Mouse (Mus musculus): ENCODE measurements at regions not wholly inside any gene's neighbourhood (a gene's known extent, or its start where the extent isn't known, plus 50 kb on each side); places are given as distances from the start of the nearest gene placed in this dataset.

GRCm38 (mm10) chr2:79131743-79132517 lies 123.3 kb upstream of the Itga4 start:
- H3K9ac ChIP-seq (replicated peaks; ENCODE audit: low read length) = no peak overlapping the region
- H3K9me3 ChIP-seq (ENCODE audit: control insufficient read depth, low read length) = no peaks in the 10 kb centered on the region
- DNase-seq (no peak), ATAC-seq (ENCODE audit: low FRiP score, low TSS enrichment) (no peak)
- WGBS = 75% methylated on average over 5 of the region's 5 CpGs
- H3K27ac ChIP-seq (replicated peaks; ENCODE audit: low read depth, low read length) = no peak overlapping the region
- H3K36me3 ChIP-seq (ENCODE audit: control insufficient read depth, insufficient read depth, low read length) = no peaks in the 10 kb centered on the region
- no peak overlapping the region for H3K4me3 ChIP-seq (replicated peaks; ENCODE audit: low read depth, low read length)
- H3K4me1 ChIP-seq (ENCODE audit: control insufficient read depth, insufficient read depth, low read length) = no peaks in the 10 kb centered on the region
- H3K27me3 ChIP-seq (ENCODE audit: control insufficient read depth, insufficient read depth, low read length) = no peaks in the 10 kb centered on the region
- H3K4me2 ChIP-seq (ENCODE audit: low read length) = no peak overlapping the region

- 61% methylated on average over 3 of the region's 3 CpGs for WGBS
Measured at GRCm38 (mm10) chr2:79132518-79132845, 122.7 kb upstream of the Itga4 start.

GRCm38 (mm10) chr2:79134281-79134680 lies 120.9 kb upstream of the Itga4 start:
- no peaks in the 10 kb centered on the region for H3K36me3 ChIP-seq (ENCODE audit: control insufficient read depth, insufficient read depth, low read length)
- ATAC-seq (ENCODE audit: low FRiP score, low TSS enrichment) (no peak), DNase-seq (no peak)
- H3K4me3 ChIP-seq (replicated peaks; ENCODE audit: low read depth, low read length) = no peak overlapping the region
- H3K9ac ChIP-seq (replicated peaks; ENCODE audit: low read length) = no peak overlapping the region
- 91% methylated on average over 5 of the region's 5 CpGs for WGBS
- no peak overlapping the region for H3K27ac ChIP-seq (replicated peaks; ENCODE audit: low read depth, low read length)
- no peaks in the 10 kb centered on the region for H3K9me3 ChIP-seq (ENCODE audit: control insufficient read depth, low read length)
- no peaks in the 10 kb centered on the region for H3K4me1 ChIP-seq (ENCODE audit: control insufficient read depth, insufficient read depth, low read length)
- no peaks in the 10 kb centered on the region for H3K27me3 ChIP-seq (ENCODE audit: control insufficient read depth, insufficient read depth, low read length)
- H3K4me2 ChIP-seq (ENCODE audit: low read length) = no peak overlapping the region

More at GRCm38 (mm10) chr2:79132518-79132845, 122.7 kb upstream of the Itga4 start:
- no peaks in the 10 kb centered on the region for H3K4me1 ChIP-seq (ENCODE audit: control insufficient read depth, insufficient read depth, low read length)
- H3K9ac ChIP-seq (replicated peaks; ENCODE audit: low read length) = no peak overlapping the region
- no peaks in the 10 kb centered on the region for H3K36me3 ChIP-seq (ENCODE audit: control insufficient read depth, insufficient read depth, low read length)
- no peak overlapping the region for H3K4me2 ChIP-seq (ENCODE audit: low read length)
- H3K27me3 ChIP-seq (ENCODE audit: control insufficient read depth, insufficient read depth, low read length) = no peaks in the 10 kb centered on the region
- no peaks in the 10 kb centered on the region for H3K9me3 ChIP-seq (ENCODE audit: control insufficient read depth, low read length)
- DNase-seq (no peak), ATAC-seq (ENCODE audit: low FRiP score, low TSS enrichment) (no peak)
- no peak overlapping the region for H3K4me3 ChIP-seq (replicated peaks; ENCODE audit: low read depth, low read length)
- H3K27ac ChIP-seq (replicated peaks; ENCODE audit: low read depth, low read length) = no peak overlapping the region

GRCm38 (mm10) chr2:79135986-79136385 lies 119.2 kb upstream of the Itga4 start:
- no peak overlapping the region for H3K4me3 ChIP-seq (replicated peaks; ENCODE audit: low read depth, low read length)
- DNase-seq (no peak), ATAC-seq (ENCODE audit: low FRiP score, low TSS enrichment) (no peak)
- H3K36me3 ChIP-seq (ENCODE audit: control insufficient read depth, insufficient read depth, low read length) = no peaks in the 10 kb centered on the region
- no peak overlapping the region for H3K9ac ChIP-seq (replicated peaks; ENCODE audit: low read length)
- 92% methylated on average over 2 of the region's 2 CpGs for WGBS
- H3K9me3 ChIP-seq (ENCODE audit: control insufficient read depth, low read length) = no peaks in the 10 kb centered on the region
- no peaks in the 10 kb centered on the region for H3K4me1 ChIP-seq (ENCODE audit: control insufficient read depth, insufficient read depth, low read length)
- H3K4me2 ChIP-seq (ENCODE audit: low read length) = no peak overlapping the region
- H3K27ac ChIP-seq (replicated peaks; ENCODE audit: low read depth, low read length) = no peak overlapping the region
- H3K27me3 ChIP-seq (ENCODE audit: control insufficient read depth, insufficient read depth, low read length) = no peaks in the 10 kb centered on the region

GRCm38 (mm10) chr2:79136619-79137458 lies 118.4 kb upstream of the Itga4 start:
- WGBS = 87% methylated on average over 12 of the region's 12 CpGs
- Histone ChIP-seq H3K36me3 (ENCODE audit: control insufficient read depth, insufficient read depth, low read length) (no peaks in the 10 kb centered on the region), H3K9me3 (ENCODE audit: control insufficient read depth, low read length) (no peaks in the 10 kb centered on the region), H3K9ac (replicated peaks; ENCODE audit: low read length) (no peak overlapping the region), H3K27me3 (ENCODE audit: control insufficient read depth, insufficient read depth, low read length) (no peaks in the 10 kb centered on the region), H3K4me3 (replicated peaks; ENCODE audit: low read depth, low read length) (no peak overlapping the region), H3K4me2 (ENCODE audit: low read length) (no peak overlapping the region), H3K4me1 (ENCODE audit: control insufficient read depth, insufficient read depth, low read length) (no peaks in the 10 kb centered on the region), H3K27ac (replicated peaks; ENCODE audit: low read depth, low read length) (no peak overlapping the region)
- ATAC-seq (ENCODE audit: low FRiP score, low TSS enrichment) (no peak), DNase-seq (no peak)

GRCm38 (mm10) chr2:79137694-79138171 lies 117.5 kb upstream of the Itga4 start:
- Histone ChIP-seq H3K27me3 (ENCODE audit: control insufficient read depth, insufficient read depth, low read length) (no peaks in the 10 kb centered on the region), H3K9me3 (ENCODE audit: control insufficient read depth, low read length) (no peaks in the 10 kb centered on the region), H3K27ac (replicated peaks; ENCODE audit: low read depth, low read length) (no peak overlapping the region), H3K4me2 (ENCODE audit: low read length) (no peak overlapping the region), H3K36me3 (ENCODE audit: control insufficient read depth, insufficient read depth, low read length) (no peaks in the 10 kb centered on the region), H3K4me3 (replicated peaks; ENCODE audit: low read depth, low read length) (no peak overlapping the region), H3K4me1 (ENCODE audit: control insufficient read depth, insufficient read depth, low read length) (no peaks in the 10 kb centered on the region), H3K9ac (replicated peaks; ENCODE audit: low read length) (no peak overlapping the region)
- WGBS = 54% methylated on average over 6 of the region's 6 CpGs
- DNase-seq (no peak), ATAC-seq (ENCODE audit: low FRiP score, low TSS enrichment) (no peak)

- Histone ChIP-seq H3K27ac (replicated peaks; ENCODE audit: low read depth, low read length) (no peak overlapping the region), H3K4me1 (ENCODE audit: control insufficient read depth, insufficient read depth, low read length) (no peaks in the 10 kb centered on the region), H3K27me3 (ENCODE audit: control insufficient read depth, insufficient read depth, low read length) (no peaks in the 10 kb centered on the region), H3K9me3 (ENCODE audit: control insufficient read depth, low read length) (no peaks in the 10 kb centered on the region), H3K4me2 (ENCODE audit: low read length) (no peak overlapping the region), H3K9ac (replicated peaks; ENCODE audit: low read length) (no peak overlapping the region), H3K36me3 (ENCODE audit: control insufficient read depth, insufficient read depth, low read length) (no peaks in the 10 kb centered on the region), H3K4me3 (replicated peaks; ENCODE audit: low read depth, low read length) (no peak overlapping the region)
- WGBS = 80% methylated on average over 8 of the region's 8 CpGs
- DNase-seq = no peak
- ATAC-seq (ENCODE audit: low FRiP score, low TSS enrichment) = no peak
Measured at GRCm38 (mm10) chr2:79138368-79139109, 116.7 kb upstream of the Itga4 start.

GRCm38 (mm10) chr2:79141961-79142360 lies 113.3 kb upstream of the Itga4 start:
- ATAC-seq (ENCODE audit: low FRiP score, low TSS enrichment) (no peak), DNase-seq (no peak)
- H3K27ac ChIP-seq (replicated peaks; ENCODE audit: low read depth, low read length) = no peak overlapping the region
- H3K36me3 ChIP-seq (ENCODE audit: control insufficient read depth, insufficient read depth, low read length) = no peaks in the 10 kb centered on the region
- WGBS = 81% methylated on average over 7 of the region's 7 CpGs
- no peak overlapping the region for H3K4me3 ChIP-seq (replicated peaks; ENCODE audit: low read depth, low read length)
- H3K27me3 ChIP-seq (ENCODE audit: control insufficient read depth, insufficient read depth, low read length) = no peaks in the 10 kb centered on the region
- H3K9me3 ChIP-seq (ENCODE audit: control insufficient read depth, low read length) = no peaks in the 10 kb centered on the region
- H3K4me1 ChIP-seq (ENCODE audit: control insufficient read depth, insufficient read depth, low read length) = no peaks in the 10 kb centered on the region
- no peak overlapping the region for H3K4me2 ChIP-seq (ENCODE audit: low read length)
- H3K9ac ChIP-seq (replicated peaks; ENCODE audit: low read length) = no peak overlapping the region

All from midbrain, embryonic 14.5 days (tissue).